Comparison of ENCODE assay signal across 30 mouse cellular contexts in genomic region chr16:23201498-23201897, GRCm38 (mm10). TPM values are rescaled to one million over a fixed set of nuclear protein-coding genes. Genes with fewer than 3 reads are reported as not detected.
"Had no signal": no experiment of that assay in that cellular context is flagged by ENCODE, and none has a peak within 500 bp of the region (broad histone marks: within the 10 kb centered on the region; RNA-seq: fewer than 3 reads in every experiment).

No protein-coding gene starts in this region.

- H3K27me3 ChIP-seq: embryonic facial prominence, embryonic 12.5 days; embryonic facial prominence, embryonic 13.5 days; embryonic facial prominence, embryonic 15.5 days; forebrain, embryonic 12.5 days; forebrain, embryonic 13.5 days; forebrain, embryonic 15.5 days had no signal

- H3K36me3 ChIP-seq: embryonic facial prominence, embryonic 12.5 days; embryonic facial prominence, embryonic 13.5 days; embryonic facial prominence, embryonic 15.5 days; forebrain, embryonic 10.5 days; forebrain, embryonic 12.5 days; forebrain, embryonic 15.5 days; heart, embryonic 10.5 days had no signal

- DNase-seq: cerebellum, adult 9-10 months; cerebellum, adult 9-11 months; cerebellum, postnatal 10 days; cerebellum, postnatal 14 days; cerebellum, postnatal 25 days; cerebellum, postnatal 36 days; embryo, embryonic 11 days; forebrain, postnatal 0 days; gastrocnemius, adult 2 months; gastrocnemius, postnatal 10 days; gastrocnemius, postnatal 14 days; gastrocnemius, postnatal 25 days; gastrocnemius, postnatal 36 days; heart, adult 18-20 months; heart, adult 2 months had no signal

- H3K9me3 ChIP-seq: embryonic facial prominence, embryonic 12.5 days; embryonic facial prominence, embryonic 13.5 days; embryonic facial prominence, embryonic 15.5 days; forebrain, embryonic 10.5 days; forebrain, embryonic 12.5 days; forebrain, embryonic 13.5 days; forebrain, embryonic 15.5 days; heart, embryonic 10.5 days had no signal

- H3K4me3 ChIP-seq: embryonic facial prominence, embryonic 12.5 days; embryonic facial prominence, embryonic 13.5 days; embryonic facial prominence, embryonic 15.5 days; erythroblast, embryonic 14.5 days; forebrain, embryonic 10.5 days; forebrain, embryonic 12.5 days; forebrain, embryonic 13.5 days; forebrain, embryonic 15.5 days; gastrocnemius, adult 2 months; heart, adult 2 months; heart, embryonic 10.5 days had no signal

- H3K4me2 ChIP-seq: embryonic facial prominence, embryonic 12.5 days; embryonic facial prominence, embryonic 13.5 days; embryonic facial prominence, embryonic 15.5 days; forebrain, embryonic 12.5 days; forebrain, embryonic 13.5 days; forebrain, embryonic 15.5 days; heart, embryonic 11.5 days had no signal

- H3K27ac ChIP-seq: embryonic facial prominence, embryonic 12.5 days; embryonic facial prominence, embryonic 13.5 days; embryonic facial prominence, embryonic 15.5 days; forebrain, embryonic 10.5 days; forebrain, embryonic 12.5 days; forebrain, embryonic 13.5 days; forebrain, embryonic 15.5 days; gastrocnemius, adult 2 months; heart, adult 2 months; heart, embryonic 10.5 days had no signal

- H3K9ac ChIP-seq: embryonic facial prominence, embryonic 12.5 days; embryonic facial prominence, embryonic 13.5 days; embryonic facial prominence, embryonic 15.5 days; forebrain, embryonic 12.5 days; forebrain, embryonic 13.5 days; forebrain, embryonic 15.5 days; forebrain, postnatal 0 days had no signal

- H3K4me1 ChIP-seq: embryonic facial prominence, embryonic 12.5 days; embryonic facial prominence, embryonic 13.5 days; embryonic facial prominence, embryonic 15.5 days; forebrain, embryonic 10.5 days; forebrain, embryonic 12.5 days; forebrain, embryonic 13.5 days; forebrain, embryonic 15.5 days; heart, embryonic 10.5 days had no signal

RNA-seq across cellular contexts. Expression of gene St6gal1, which starts 23.0 kb away (rescaled TPM):
- polyA plus RNA-seq: erythroblast, embryonic 14.5 days had no signal

RNA-seq across cellular contexts. Expression of gene Adipoq, which starts 55.2 kb away (rescaled TPM):
- total RNA-seq: common myeloid progenitor, adult 5-6 weeks had no signal
- polyA plus RNA-seq: embryonic facial prominence, embryonic 11.5 days; embryonic facial prominence, embryonic 12.5 days; embryonic facial prominence, embryonic 13.5 days; erythroblast, embryonic 14.5 days; forebrain, embryonic 10.5 days; forebrain, embryonic 11.5 days; forebrain, embryonic 12.5 days; forebrain, embryonic 13.5 days; forebrain, embryonic 14.5 days; forebrain, embryonic 15.5 days; forebrain, embryonic 16.5 days; forebrain, postnatal 0 days had no signal
